Mouse (Mus musculus) liver, embryonic 11.5 days (tissue): Measurements from ENCODE around the gene Bhlhe40. TPM values are rescaled to one million over a fixed set of nuclear protein-coding genes. Genes with fewer than 3 reads are reported as not detected.

ENCODE experiments used
- ATAC-seq: fragments of 200-750 bp; cut with Nextera tagmentation; replicated peaks from 2 replicates; pipeline ENCODE4 v1.8.0; 2017; ENCODE audit warnings: moderate number of reproducible peaks, mild to moderate bottlenecking, moderate TSS enrichment, moderate library complexity; ENCODE audit not compliant: low FRiP score
- DNase-seq: peaks from one replicate; pipeline ENCODE4 v3.0.0-alpha.2; 2017; ENCODE audit warnings: low spot score
- H3K27ac ChIP-seq: fragments of 300-500 bp; sonication (generic); 2 replicates; pipeline ENCODE4 v1.5.1; 2014; ENCODE audit warnings: mild to moderate bottlenecking, low read depth, low read length, control low read depth
- H3K27me3 ChIP-seq: fragments of 300-500 bp; sonication (generic); replicated peaks from 2 replicates; pipeline ENCODE4 v1.6.1; 2014; ENCODE audit warnings: low read length, mixed read lengths; ENCODE audit not compliant: control insufficient read depth, insufficient read depth
- H3K36me3 ChIP-seq: fragments of 300-500 bp; sonication (generic); 2 replicates; pipeline ENCODE4 v1.6.1; 2014; ENCODE audit warnings: mild to moderate bottlenecking, low read length, moderate library complexity, mixed read lengths; ENCODE audit not compliant: control insufficient read depth, insufficient read depth
- H3K4me1 ChIP-seq: fragments of 300-500 bp; sonication (generic); replicated peaks from 2 replicates; pipeline ENCODE4 v1.6.1; 2014; ENCODE audit warnings: low read length, mixed read lengths; ENCODE audit not compliant: control insufficient read depth, insufficient read depth
- H3K4me2 ChIP-seq: fragments of 300-500 bp; sonication (generic); 2 replicates; pipeline ENCODE4 v1.6.1; 2014; ENCODE audit warnings: mild to moderate bottlenecking, control low read depth, moderate library complexity
- H3K4me3 ChIP-seq: fragments of 300-500 bp; sonication (generic); 2 replicates; pipeline ENCODE4 v1.5.1; 2014; ENCODE audit warnings: low read depth, low read length, control low read depth
- H3K9ac ChIP-seq: fragments of 300-500 bp; sonication (generic); 2 replicates; pipeline ENCODE4 v1.6.1; 2014; ENCODE audit warnings: low read depth, low read length, control low read depth
- H3K9me3 ChIP-seq: fragments of 300-500 bp; sonication (generic); 2 replicates; pipeline ENCODE4 v1.6.1; 2016; ENCODE audit warnings: low read length, inconsistent platforms, mixed read lengths; ENCODE audit not compliant: control insufficient read depth
- WGBS: fragments of 180-500 bp; shearing (Covaris S2); extraction: QIAGEN DNeasy Blood & Tissue Kit; methylation state at CpG from one replicate; pipeline ENCODE4 v1.1.7; 2014; 5-methylcytosine and 5-hydroxymethylcytosine counted together
- polyA plus RNA-seq: library from polyadenylated mRNA; unstranded; fragments of >200 nt; fragmentation: Nextera tagmentation; extraction: Ambion mirVana; gene quantifications from 2 replicates; pipeline ENCODE4 v1.2.1, GENCODE M21; 2014

The Bhlhe40 gene
- 8.3 and 8.9 TPM in 2 replicates for polyA plus RNA-seq

- Histone ChIP-seq H3K27ac (peak within 1 kb of the TSS; percentile 91), H3K9me3 (no peaks in the 10 kb centered on the region), H3K4me1 (peaks cover 10% of the 10 kb centered on the region), H3K36me3 (peaks cover under 1% of the 10 kb centered on the region; the same call in 1 of the 2 replicates), H3K4me2 (peak within 1 kb of the TSS; percentile 89), H3K4me3 (peak within 1 kb of the TSS; percentile 59), H3K9ac (peak within 1 kb of the TSS; percentile 66), H3K27me3 (peaks cover 50% of the 10 kb centered on the region)
- ATAC-seq: peak; percentile 72
- DNase-seq: peak; percentile 68
- WGBS: under 1% methylated on average over 35 of the region's 43 CpGs
Observed at GRCm38 (mm10) chr6:108660206-108660877, at the start of gene Bhlhe40. Gene Bhlhe40 (plus strand): TSS chr6:108660629.

GRCm38 (mm10) chr6:108611663-108612062 lies 48.8 kb upstream of the Bhlhe40 start:
- WGBS: 55% methylated on average over 3 of the region's 3 CpGs
- H3K4me3 ChIP-seq: no peak overlapping the region
- no peaks in the 10 kb centered on the region for H3K9me3 ChIP-seq
- H3K27ac ChIP-seq: no peak overlapping the region
- H3K27me3 ChIP-seq: no peaks in the 10 kb centered on the region
- H3K4me2 ChIP-seq: no peak overlapping the region
- H3K9ac ChIP-seq: no peak overlapping the region
- ATAC-seq: no peak
- no peak for DNase-seq
- no peaks in the 10 kb centered on the region for H3K36me3 ChIP-seq
- no peaks in the 10 kb centered on the region for H3K4me1 ChIP-seq

- H3K27me3 ChIP-seq: no peaks in the 10 kb centered on the region
- H3K36me3 ChIP-seq: no peaks in the 10 kb centered on the region
- no peak overlapping the region for H3K27ac ChIP-seq
- no peaks in the 10 kb centered on the region for H3K4me1 ChIP-seq
- H3K4me2 ChIP-seq: no peak overlapping the region
- H3K9me3 ChIP-seq: no peaks in the 10 kb centered on the region
- no peak overlapping the region for H3K4me3 ChIP-seq
- 79% methylated on average over 10 of the region's 10 CpGs for WGBS
- no peak for DNase-seq
- no peak overlapping the region for H3K9ac ChIP-seq
- no peak for ATAC-seq
Observed at GRCm38 (mm10) chr6:108618025-108618424, 42.4 kb upstream of the Bhlhe40 start.

GRCm38 (mm10) chr6:108623028-108623565 lies 37.3 kb upstream of the Bhlhe40 start:
- no peak overlapping the region for H3K4me2 ChIP-seq
- H3K9ac ChIP-seq: no peak overlapping the region
- no peaks in the 10 kb centered on the region for H3K36me3 ChIP-seq
- no peak for ATAC-seq
- H3K4me1 ChIP-seq: no peaks in the 10 kb centered on the region
- H3K27me3 ChIP-seq: no peaks in the 10 kb centered on the region
- 87% methylated on average over 4 of the region's 4 CpGs for WGBS
- H3K27ac ChIP-seq: no peak overlapping the region
- H3K4me3 ChIP-seq: no peak overlapping the region
- DNase-seq: no peak
- no peaks in the 10 kb centered on the region for H3K9me3 ChIP-seq

GRCm38 (mm10) chr6:108624915-108625314 lies 35.5 kb upstream of the Bhlhe40 start:
- WGBS: 62% methylated on average over 4 of the region's 4 CpGs
- Histone ChIP-seq H3K4me2 (no peak overlapping the region), H3K27ac (no peak overlapping the region), H3K9me3 (no peaks in the 10 kb centered on the region), H3K4me1 (no peaks in the 10 kb centered on the region), H3K36me3 (no peaks in the 10 kb centered on the region), H3K4me3 (no peak overlapping the region), H3K27me3 (no peaks in the 10 kb centered on the region), H3K9ac (no peak overlapping the region)
- DNase-seq (no peak), ATAC-seq (no peak)

GRCm38 (mm10) chr6:108630701-108631100 lies 29.7 kb upstream of the Bhlhe40 start:
- Histone ChIP-seq H3K4me3 (no peak overlapping the region), H3K27me3 (no peaks in the 10 kb centered on the region), H3K9ac (no peak overlapping the region), H3K36me3 (no peaks in the 10 kb centered on the region), H3K4me2 (no peak overlapping the region), H3K9me3 (no peaks in the 10 kb centered on the region), H3K4me1 (no peaks in the 10 kb centered on the region), H3K27ac (no peak overlapping the region)
- ATAC-seq (no peak), DNase-seq (no peak)

- Histone ChIP-seq H3K9me3 (no peaks in the 10 kb centered on the region), H3K9ac (no peak overlapping the region), H3K4me3 (no peak overlapping the region), H3K27me3 (no peaks in the 10 kb centered on the region), H3K4me1 (no peaks in the 10 kb centered on the region), H3K27ac (no peak overlapping the region), H3K36me3 (no peaks in the 10 kb centered on the region), H3K4me2 (no peak overlapping the region)
- no peak for DNase-seq
- 82% methylated on average over 6 of the region's 6 CpGs for WGBS
- ATAC-seq: no peak
Observed at GRCm38 (mm10) chr6:108638157-108638833, 22.1 kb upstream of the Bhlhe40 start.

- WGBS: 61% methylated on average over 7 of the region's 7 CpGs
Observed at GRCm38 (mm10) chr6:108642020-108642419, 18.4 kb upstream of the Bhlhe40 start.

More at GRCm38 (mm10) chr6:108642020-108642419, 18.4 kb upstream of the Bhlhe40 start:
- H3K9me3 ChIP-seq: no peaks in the 10 kb centered on the region
- no peaks in the 10 kb centered on the region for H3K36me3 ChIP-seq
- H3K4me1 ChIP-seq: no peaks in the 10 kb centered on the region
- ATAC-seq (no peak), DNase-seq (no peak)
- no peak overlapping the region for H3K9ac ChIP-seq
- no peak overlapping the region for H3K4me3 ChIP-seq
- H3K27me3 ChIP-seq: no peaks in the 10 kb centered on the region
- no peak overlapping the region for H3K4me2 ChIP-seq
- no peak overlapping the region for H3K27ac ChIP-seq
